Mouse (Mus musculus) ES-Bruce4 (cell line): Measurements from ENCODE around the gene Hmcn2. TPM values are rescaled to one million over a fixed set of nuclear protein-coding genes. Genes with fewer than 3 reads are reported as not detected.

Experiments
- H3K27ac ChIP-seq: 2 replicates; pipeline ENCODE4 v1.5.1; 2012; ENCODE audit warnings: low read length, inconsistent platforms; ENCODE audit not compliant: insufficient read depth
- H3K27me3 ChIP-seq: 2 replicates; pipeline ENCODE4 v1.6.1; 2012; ENCODE audit warnings: mild to moderate bottlenecking, low read length, inconsistent platforms; ENCODE audit not compliant: control insufficient read depth, poor library complexity, insufficient read depth, severe bottlenecking
- H3K36me3 ChIP-seq: 2 replicates; pipeline ENCODE4 v1.6.1; 2012; ENCODE audit warnings: inconsistent platforms, mild to moderate bottlenecking, low read length, moderate library complexity; ENCODE audit not compliant: control insufficient read depth, poor library complexity, insufficient read depth, severe bottlenecking
- H3K4me1 ChIP-seq: one replicate; pipeline ENCODE4 v1.8.1; 2011; ENCODE audit warnings: low read length; ENCODE audit not compliant: control insufficient read depth, insufficient read depth
- H3K4me3 ChIP-seq: 2 replicates; pipeline ENCODE4 v1.5.1; 2011; ENCODE audit warnings: low read depth, mild to moderate bottlenecking, low read length
- H3K9ac ChIP-seq: 2 replicates; pipeline ENCODE4 v1.6.1; 2012; ENCODE audit warnings: low read depth, mild to moderate bottlenecking, inconsistent platforms; ENCODE audit not compliant: poor library complexity, severe bottlenecking
- H3K9me3 ChIP-seq: replicated peaks from 2 replicates; pipeline ENCODE4 v1.6.1; 2012; ENCODE audit warnings: mild to moderate bottlenecking, low read length, inconsistent platforms; ENCODE audit not compliant: control insufficient read depth, poor library complexity, insufficient read depth, severe bottlenecking
- CTCF ChIP-seq: IDR thresholded peaks from one replicate; pipeline ENCODE4 v1.8.1; 2011; ENCODE audit warnings: low read depth, low read length
- EP300 ChIP-seq: IDR thresholded peaks from 2 replicates; pipeline ENCODE4 v1.6.1; 2011; ENCODE audit warnings: low read depth, low read length; ENCODE audit not compliant: insufficient read depth
- POLR2A ChIP-seq: IDR thresholded peaks from one replicate; pipeline ENCODE4 v1.8.1; 2011; ENCODE audit warnings: low read length; ENCODE audit not compliant: insufficient read depth
- polyA plus RNA-seq: library from polyadenylated mRNA; stranded (reverse); fragments of >200 nt; gene quantifications from 2 replicates; pipeline ENCODE4 v1.2.4, GENCODE M21; 2011; ENCODE audit warnings: low read depth; ENCODE audit not compliant: missing spikeins, insufficient read depth, insufficient read length

Gene Hmcn2
- polyA plus RNA-seq, 1 experiment, result 2.9 TPM

DNA sequence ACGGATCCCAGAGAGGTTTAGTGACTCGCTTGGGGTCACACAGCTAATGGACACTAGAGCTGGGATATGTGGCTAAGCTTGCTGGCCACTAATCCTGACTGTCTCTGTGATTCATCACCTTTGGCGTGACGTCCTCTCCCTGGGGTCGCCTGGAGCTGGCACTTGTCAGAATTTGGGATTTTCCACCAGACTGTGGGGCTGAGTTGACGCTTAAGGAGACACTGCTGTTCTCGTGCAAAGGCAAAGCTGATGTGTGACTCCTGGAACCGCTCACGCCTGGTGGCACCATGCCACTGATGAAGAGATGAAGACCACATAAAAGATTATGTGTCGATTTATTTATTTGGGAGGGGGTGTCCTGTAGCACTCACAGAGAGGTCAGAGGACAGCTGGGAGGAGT lies 14.2 kb upstream of the Hmcn2 start:
- H3K36me3 ChIP-seq, result no peaks in the 10 kb centered on the region
- H3K4me1 ChIP-seq, result peaks cover 5% of the 10 kb centered on the region
- no peak for TF ChIP-seq CTCF
- TF ChIP-seq POLR2A, result no peak
- no peak for TF ChIP-seq EP300
- no peak overlapping the region for H3K9ac ChIP-seq
- H3K27ac ChIP-seq, result no peak overlapping the region
- no peaks in the 10 kb centered on the region for H3K9me3 ChIP-seq
- no peaks in the 10 kb centered on the region for H3K27me3 ChIP-seq
- no peak overlapping the region for H3K4me3 ChIP-seq

DNA sequence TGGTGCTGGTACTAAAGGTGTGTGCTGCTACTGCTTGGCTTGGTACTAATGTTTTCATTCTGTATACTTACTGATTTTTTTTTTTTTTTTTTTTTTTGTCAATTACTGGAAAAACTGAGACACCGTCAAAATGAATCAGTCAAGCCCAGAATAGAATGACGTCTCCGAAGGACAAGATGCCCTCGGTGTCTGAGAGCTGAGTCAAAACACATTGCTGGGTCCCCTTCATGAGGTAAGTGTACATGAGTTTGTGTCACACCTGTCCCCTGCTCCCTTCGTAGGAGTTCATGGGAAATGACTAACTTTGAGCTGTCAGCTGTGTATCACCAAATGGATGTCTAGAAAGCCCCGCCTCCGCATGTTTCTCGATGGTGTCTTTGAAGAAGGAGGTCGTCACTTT lies 11.0 kb upstream of the Hmcn2 start:
- H3K4me3 ChIP-seq, result no peak overlapping the region
- no peaks in the 10 kb centered on the region for H3K36me3 ChIP-seq
- H3K9ac ChIP-seq, result no peak overlapping the region
- no peaks in the 10 kb centered on the region for H3K9me3 ChIP-seq
- H3K4me1 ChIP-seq, result peaks cover 3% of the 10 kb centered on the region
- H3K27ac ChIP-seq, result no peak overlapping the region
- no peak for TF ChIP-seq POLR2A
- H3K27me3 ChIP-seq, result no peaks in the 10 kb centered on the region

DNA sequence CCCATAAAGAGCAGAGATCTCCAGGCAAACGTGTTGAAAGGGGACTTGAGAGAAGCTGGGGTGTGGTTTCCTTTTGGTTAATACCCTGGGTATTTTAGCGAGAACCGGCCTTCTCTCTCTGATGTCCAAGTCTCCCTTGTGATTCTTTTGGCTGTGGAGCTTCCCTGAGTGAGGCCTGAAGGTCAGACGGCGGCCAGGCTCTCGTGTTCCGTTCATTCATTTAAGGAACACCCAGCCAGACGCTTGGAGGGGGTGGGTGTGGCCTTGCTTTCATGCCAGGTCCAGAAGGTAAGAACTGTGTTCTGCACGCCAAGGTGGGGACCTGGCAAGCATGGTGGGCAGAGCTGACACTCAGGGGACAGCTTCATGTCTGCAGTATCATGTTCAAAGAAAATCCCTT lies 10.0 kb upstream of the Hmcn2 start:
- H3K9me3 ChIP-seq, result no peaks in the 10 kb centered on the region
- H3K27ac ChIP-seq, result no peak overlapping the region
- H3K36me3 ChIP-seq, result no peaks in the 10 kb centered on the region
- TF ChIP-seq EP300, result no peak
- TF ChIP-seq POLR2A, result no peak
- TF ChIP-seq CTCF, result no peak
- no peak overlapping the region for H3K9ac ChIP-seq
- no peak overlapping the region for H3K4me3 ChIP-seq
- no peaks in the 10 kb centered on the region for H3K27me3 ChIP-seq
- H3K4me1 ChIP-seq, result peaks cover 3% of the 10 kb centered on the region

DNA sequence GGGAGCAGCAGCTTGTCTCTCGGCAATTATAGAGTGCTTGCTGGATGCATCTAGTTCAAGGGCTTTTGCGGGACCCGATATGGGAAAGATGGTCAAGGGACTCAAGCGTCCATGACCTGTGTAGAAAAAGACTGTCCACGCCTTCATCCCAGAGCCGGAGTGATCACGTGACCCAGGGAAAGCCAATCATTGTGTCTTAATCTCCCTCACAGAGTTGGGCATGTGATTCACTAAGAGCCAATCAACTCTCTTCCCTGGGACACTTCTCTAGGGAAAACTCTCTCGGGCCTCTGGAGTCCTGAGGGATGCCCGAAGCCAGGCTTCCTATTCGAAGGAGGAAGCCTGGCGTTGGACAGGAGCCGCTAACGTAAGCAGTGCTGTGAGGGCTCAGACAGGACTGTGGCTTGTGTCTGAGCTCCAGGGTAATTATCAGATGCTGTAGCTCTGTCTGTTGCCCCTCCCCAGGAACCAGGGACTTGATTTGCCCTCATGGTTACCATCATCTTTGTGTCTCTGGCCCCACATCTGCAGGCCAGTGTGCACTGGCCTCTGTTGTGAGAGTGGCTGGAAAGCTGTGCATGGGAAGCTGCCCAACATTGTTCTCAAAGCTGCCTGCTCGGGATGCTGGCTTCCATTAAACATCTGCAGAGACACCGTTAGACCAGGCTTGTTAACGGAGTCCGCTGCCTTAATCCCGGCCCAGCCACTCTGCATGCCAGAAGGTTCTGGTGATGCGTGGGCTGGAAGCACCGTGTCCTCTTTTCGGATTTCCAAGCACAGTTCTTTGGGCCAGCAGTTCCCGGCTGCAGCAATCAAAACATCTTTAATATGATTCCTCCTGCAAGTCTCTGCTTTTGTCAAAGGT lies 9.2 kb upstream of the Hmcn2 start:
- TF ChIP-seq POLR2A, result no peak
- TF ChIP-seq CTCF, result no peak
- no peak for TF ChIP-seq EP300
- no peaks in the 10 kb centered on the region for H3K27me3 ChIP-seq
- peaks cover 3% of the 10 kb centered on the region for H3K4me1 ChIP-seq
- H3K9ac ChIP-seq, result peak overlapping the region; percentile 14; the same call in 1 of the 2 replicates
- H3K36me3 ChIP-seq, result no peaks in the 10 kb centered on the region
- H3K9me3 ChIP-seq, result no peaks in the 10 kb centered on the region
- H3K27ac ChIP-seq, result no peak overlapping the region
- H3K4me3 ChIP-seq, result peak overlapping the region; percentile 39

DNA sequence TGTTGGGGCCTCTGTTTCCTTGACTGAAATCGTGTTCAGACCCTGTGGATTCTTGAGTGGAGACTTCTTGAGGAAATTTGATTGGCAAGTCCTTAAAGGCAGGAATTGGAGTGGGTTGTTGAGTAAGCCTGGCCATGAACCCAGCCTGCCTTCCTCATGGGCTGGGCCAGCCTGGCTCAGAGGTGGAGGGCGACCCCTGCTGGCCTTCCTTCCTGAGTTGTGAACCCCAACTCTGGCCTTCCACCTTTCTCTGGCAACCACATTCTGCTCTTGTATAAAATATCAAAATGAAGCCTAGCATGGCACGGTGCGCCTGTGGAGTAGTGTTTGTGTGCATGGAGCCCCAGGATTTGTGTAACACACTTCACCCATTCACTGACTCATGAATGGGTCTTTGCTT lies 8.5 kb upstream of the Hmcn2 start:
- Histone ChIP-seq H3K27ac (no peak overlapping the region), H3K27me3 (no peaks in the 10 kb centered on the region), H3K9ac (peak overlapping the region; percentile 14; the same call in 1 of the 2 replicates), H3K4me3 (peak overlapping the region; percentile 39), H3K36me3 (no peaks in the 10 kb centered on the region), H3K4me1 (peaks cover 3% of the 10 kb centered on the region), H3K9me3 (no peaks in the 10 kb centered on the region)
- TF ChIP-seq CTCF (peak; percentile 93), POLR2A (no peak), EP300 (no peak)

DNA sequence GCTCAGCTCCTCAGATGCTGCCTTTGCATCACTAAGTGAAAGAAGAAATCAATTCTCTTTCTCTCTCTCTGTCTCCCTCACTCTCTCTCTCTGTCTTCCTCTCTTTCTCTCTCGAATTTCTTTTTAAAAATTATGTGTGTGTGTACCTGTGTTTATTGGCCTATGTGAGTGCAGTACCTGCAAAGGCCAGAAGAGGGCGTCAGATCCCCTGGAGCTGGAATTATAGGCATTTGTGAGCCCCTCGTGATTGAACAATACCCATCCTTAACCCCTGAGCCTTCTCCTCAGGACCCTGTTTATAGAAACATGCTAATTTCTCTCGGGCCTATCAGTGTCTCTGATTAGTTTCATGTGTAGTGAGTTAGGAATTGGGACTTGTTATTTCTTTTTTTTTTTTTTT lies 6.0 kb upstream of the Hmcn2 start:
- Histone ChIP-seq H3K27ac (no peak overlapping the region), H3K9ac (no peak overlapping the region), H3K27me3 (no peaks in the 10 kb centered on the region), H3K4me1 (peaks cover 3% of the 10 kb centered on the region), H3K36me3 (no peaks in the 10 kb centered on the region), H3K9me3 (no peaks in the 10 kb centered on the region), H3K4me3 (no peak overlapping the region)
- TF ChIP-seq CTCF (peak; percentile 28), POLR2A (no peak), EP300 (no peak)
